Mouse (Mus musculus): ENCODE measurements around the gene Tlr2. TPM values are rescaled to one million over a fixed set of nuclear protein-coding genes. Genes with fewer than 3 reads are reported as not detected.

Gene Tlr2
- total RNA-seq, 1 experiment, result 11.8 TPM

DNA sequence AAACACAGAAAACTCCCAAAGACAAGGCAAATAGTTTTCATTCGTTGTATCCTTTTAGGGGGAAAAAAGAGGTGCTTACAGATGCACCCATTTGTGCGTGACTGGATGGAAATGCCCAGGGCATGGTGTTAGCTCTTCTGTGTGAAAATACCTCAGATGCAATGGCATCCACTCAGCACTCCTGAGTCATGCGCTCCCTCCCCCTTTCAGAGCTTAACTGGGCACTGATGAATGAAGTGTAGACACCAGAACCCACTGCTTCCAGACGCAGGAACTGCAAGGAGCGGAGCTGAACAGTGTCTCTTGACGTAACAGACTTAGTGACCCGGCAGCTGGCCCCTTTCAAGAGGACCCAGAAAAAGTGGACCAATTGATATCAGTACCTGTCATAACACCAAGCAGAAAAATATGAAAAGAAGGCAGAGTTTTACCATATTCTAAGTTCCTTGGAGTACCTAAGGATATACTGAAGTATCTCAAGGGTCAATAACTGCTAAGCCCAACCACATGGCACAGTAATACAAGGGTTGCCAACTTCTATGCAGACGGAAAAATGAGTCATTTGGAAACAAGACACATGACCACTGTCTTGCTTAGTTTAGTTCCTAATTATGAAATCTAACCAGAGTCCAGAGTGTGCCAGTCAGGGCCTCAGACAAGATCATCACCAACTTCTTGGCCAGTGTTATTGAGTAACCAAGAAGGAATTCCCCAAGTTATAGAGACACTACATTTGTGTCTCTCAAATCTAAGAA lies 3.4 kb upstream of the Tlr2 start:
- TF ChIP-seq MAFK (IDR thresholded peaks at IDR 0.05; ENCODE audit: insufficient read depth, low read depth, low read length) (no peak), ZC3H11A (IDR thresholded peaks at IDR 0.05; ENCODE audit: borderline replicate concordance, low read depth, low read length) (no peak), CHD2 (IDR thresholded peaks at IDR 0.05; ENCODE audit: low read depth, low read length) (no peak), ZNF384 (IDR thresholded peaks at IDR 0.05; ENCODE audit: low read depth, low read length) (no peak), HCFC1 (IDR thresholded peaks at IDR 0.05; ENCODE audit: borderline replicate concordance, insufficient read depth, low read length) (no peak)
- Histone ChIP-seq H3K36me3 (ENCODE audit: control insufficient read depth, insufficient read depth, low read length, poor library complexity, severe bottlenecking) (no peaks in the 10 kb centered on the region), H3K27ac (ENCODE audit: insufficient read depth, low read depth, low read length, poor library complexity, severe bottlenecking) (no peak overlapping the region), H3K9me3 (ENCODE audit: control insufficient read depth, insufficient read depth, low read depth, low read length) (no peaks in the 10 kb centered on the region), H3K9ac (ENCODE audit: insufficient read depth, low read depth, low read length, poor library complexity, severe bottlenecking) (no peak overlapping the region), H3K4me1 (ENCODE audit: control insufficient read depth in 2 of 2, insufficient read depth in 2 of 2, low read length in 2 of 2, poor library complexity in 1 of 2) (no peaks in the 10 kb centered on the region), H3K4me3 (ENCODE audit: insufficient read depth in 1 of 2, low read depth in 1 of 2, low read length in 2 of 2, poor library complexity in 1 of 2, severe bottlenecking in 1 of 2) (no peak overlapping the region)
- in situ Hi-C loops (cut with MboI; ENCODE audit: low sequenced_read_pairs in 2 of 2, unreplicated experiment in 2 of 2), result no loop called here
- DNase-seq (ENCODE audit: low read depth, low spot score), result no peak

DNA sequence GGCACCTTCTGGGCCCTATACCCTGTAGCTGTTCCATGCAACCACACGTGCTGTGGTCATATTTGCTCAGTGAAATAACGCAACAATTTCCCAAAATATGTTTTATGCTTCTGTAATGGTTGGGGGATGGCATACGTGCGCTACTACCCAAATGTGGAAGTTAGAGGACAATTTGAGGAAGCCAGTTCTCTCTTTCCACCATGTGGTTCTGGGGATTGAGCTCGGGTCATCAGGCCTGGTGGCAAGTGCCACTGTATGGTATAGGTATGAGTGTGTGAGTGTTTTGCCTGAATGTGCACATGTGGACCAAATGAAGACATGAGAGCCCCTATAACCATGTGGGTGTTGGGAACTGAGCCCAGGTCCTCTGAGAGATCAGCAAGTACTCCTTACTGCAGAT lies 2.1 kb downstream of the Tlr2 start:
- no peak overlapping the region for H3K4me3 ChIP-seq (ENCODE audit: insufficient read depth in 1 of 2, low read depth in 1 of 2, low read length in 2 of 2, poor library complexity in 1 of 2, severe bottlenecking in 1 of 2)
- DNase-seq (ENCODE audit: low read depth, low spot score), result no peak
- TF ChIP-seq HCFC1 (IDR thresholded peaks at IDR 0.05; ENCODE audit: borderline replicate concordance, insufficient read depth, low read length), result no peak
- no peak for TF ChIP-seq ZC3H11A (IDR thresholded peaks at IDR 0.05; ENCODE audit: borderline replicate concordance, low read depth, low read length)
- TF ChIP-seq ZNF384 (IDR thresholded peaks at IDR 0.05; ENCODE audit: low read depth, low read length), result no peak
- no peak for TF ChIP-seq MAFK (IDR thresholded peaks at IDR 0.05; ENCODE audit: insufficient read depth, low read depth, low read length)
- no peak for TF ChIP-seq CHD2 (IDR thresholded peaks at IDR 0.05; ENCODE audit: low read depth, low read length)

DNA sequence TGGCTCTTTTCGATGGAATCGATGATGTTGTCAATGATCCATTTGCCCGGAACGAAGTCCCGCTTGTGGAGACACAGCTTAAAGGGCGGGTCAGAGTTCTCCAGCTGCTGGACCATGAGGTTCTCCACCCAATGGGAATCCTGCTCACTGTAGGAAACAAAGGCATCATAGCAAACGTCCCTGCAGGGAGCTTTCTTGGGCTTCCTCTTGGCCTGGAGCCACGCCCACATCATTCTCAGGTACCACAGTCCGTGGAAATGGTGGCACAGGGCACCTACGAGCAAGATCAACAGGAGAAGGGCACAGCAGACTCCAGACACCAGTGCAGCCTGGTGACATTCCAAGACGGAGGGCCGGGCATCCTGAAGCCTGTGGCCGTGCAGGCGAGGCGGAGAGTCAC lies 4.9 kb downstream of the Tlr2 start:
- Histone ChIP-seq H3K4me3 (ENCODE audit: insufficient read depth in 1 of 2, low read depth in 1 of 2, low read length in 2 of 2, poor library complexity in 1 of 2, severe bottlenecking in 1 of 2) (no peak overlapping the region), H3K4me1 (ENCODE audit: control insufficient read depth in 2 of 2, insufficient read depth in 2 of 2, low read length in 2 of 2, poor library complexity in 1 of 2) (peaks cover 3 to 5% of the 10 kb centered on the region in 2 experiments; a peak in 3 of 4 replicates), H3K36me3 (ENCODE audit: control insufficient read depth, insufficient read depth, low read length, poor library complexity, severe bottlenecking) (0 out of 2 replicates have a peak, but pooled peaks cover 3% of the 10 kb centered on the region), H3K9ac (ENCODE audit: insufficient read depth, low read depth, low read length, poor library complexity, severe bottlenecking) (no peak overlapping the region), H3K27ac (ENCODE audit: insufficient read depth, low read depth, low read length, poor library complexity, severe bottlenecking) (no peak overlapping the region), H3K9me3 (ENCODE audit: control insufficient read depth, insufficient read depth, low read depth, low read length) (no peaks in the 10 kb centered on the region)
- in situ Hi-C loops (cut with MboI; ENCODE audit: low sequenced_read_pairs in 2 of 2, unreplicated experiment in 2 of 2), result no loop called here
- DNase-seq (ENCODE audit: low read depth, low spot score), result peak; percentile 17
- TF ChIP-seq ZNF384 (IDR thresholded peaks at IDR 0.05; ENCODE audit: low read depth, low read length) (no peak), MAFK (IDR thresholded peaks at IDR 0.05; ENCODE audit: insufficient read depth, low read depth, low read length) (no peak), CHD2 (IDR thresholded peaks at IDR 0.05; ENCODE audit: low read depth, low read length) (no peak), ZC3H11A (IDR thresholded peaks at IDR 0.05; ENCODE audit: borderline replicate concordance, low read depth, low read length) (no peak), HCFC1 (IDR thresholded peaks at IDR 0.05; ENCODE audit: borderline replicate concordance, insufficient read depth, low read length) (no peak)

More for the DNA sequence above, 2.1 kb downstream of the Tlr2 start:
- Histone ChIP-seq H3K9me3 (ENCODE audit: control insufficient read depth, insufficient read depth, low read depth, low read length) (no peaks in the 10 kb centered on the region), H3K36me3 (ENCODE audit: control insufficient read depth, insufficient read depth, low read length, poor library complexity, severe bottlenecking) (0 out of 2 replicates have a peak, but pooled peaks cover 3% of the 10 kb centered on the region), H3K4me1 (ENCODE audit: control insufficient read depth in 2 of 2, insufficient read depth in 2 of 2, low read length in 2 of 2, poor library complexity in 1 of 2) (peaks cover 3 to 5% of the 10 kb centered on the region in 2 experiments; a peak in 3 of 4 replicates), H3K27ac (ENCODE audit: insufficient read depth, low read depth, low read length, poor library complexity, severe bottlenecking) (no peak overlapping the region), H3K9ac (ENCODE audit: insufficient read depth, low read depth, low read length, poor library complexity, severe bottlenecking) (no peak overlapping the region)
- in situ Hi-C loops (cut with MboI; ENCODE audit: low sequenced_read_pairs in 2 of 2, unreplicated experiment in 2 of 2), result no loop called here

DNA sequence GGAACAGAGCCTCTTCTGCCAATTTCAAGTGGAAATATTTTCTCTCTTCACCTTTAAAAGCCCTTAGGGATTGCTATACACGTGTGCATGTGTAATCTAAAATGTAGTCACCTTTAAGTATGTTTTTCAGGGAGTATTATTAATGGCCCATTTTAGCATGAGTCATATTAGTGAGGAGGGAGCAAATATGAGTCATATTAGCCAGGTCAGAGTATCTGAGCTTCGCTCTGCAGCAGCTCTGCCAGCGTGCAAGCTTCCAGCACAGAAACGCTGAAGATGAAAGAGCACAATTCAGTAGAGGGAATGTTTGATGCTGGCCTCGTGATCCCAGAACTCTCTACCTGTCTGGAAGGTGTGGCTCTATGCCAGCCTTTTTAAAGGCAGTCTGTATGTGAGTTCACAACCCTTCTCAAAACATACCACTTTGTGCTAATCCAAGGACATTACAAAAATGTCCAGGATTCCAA lies 13.4 kb downstream of the Tlr2 start:
- in situ Hi-C loops (cut with MboI; ENCODE audit: low sequenced_read_pairs in 2 of 2, unreplicated experiment in 2 of 2), result no loop called here
- DNase-seq (ENCODE audit: low read depth, low spot score), result no peak

More for the DNA sequence above, 13.4 kb downstream of the Tlr2 start:
- Histone ChIP-seq H3K36me3 (ENCODE audit: control insufficient read depth, insufficient read depth, low read length, poor library complexity, severe bottlenecking) (no peaks in the 10 kb centered on the region), H3K27ac (ENCODE audit: insufficient read depth, low read depth, low read length, poor library complexity, severe bottlenecking) (no peak overlapping the region), H3K9ac (ENCODE audit: insufficient read depth, low read depth, low read length, poor library complexity, severe bottlenecking) (no peak overlapping the region), H3K4me3 (ENCODE audit: insufficient read depth in 1 of 2, low read depth in 1 of 2, low read length in 2 of 2, poor library complexity in 1 of 2, severe bottlenecking in 1 of 2) (no peak overlapping the region), H3K4me1 (ENCODE audit: control insufficient read depth in 2 of 2, insufficient read depth in 2 of 2, low read length in 2 of 2, poor library complexity in 1 of 2) (no peaks in the 10 kb centered on the region), H3K9me3 (ENCODE audit: control insufficient read depth, insufficient read depth, low read depth, low read length) (no peaks in the 10 kb centered on the region)
- TF ChIP-seq ZNF384 (IDR thresholded peaks at IDR 0.05; ENCODE audit: low read depth, low read length) (no peak), ZC3H11A (IDR thresholded peaks at IDR 0.05; ENCODE audit: borderline replicate concordance, low read depth, low read length) (no peak), MAFK (IDR thresholded peaks at IDR 0.05; ENCODE audit: insufficient read depth, low read depth, low read length) (no peak)

All from ES-E14 (cell line).